In the genomic region with DNA sequence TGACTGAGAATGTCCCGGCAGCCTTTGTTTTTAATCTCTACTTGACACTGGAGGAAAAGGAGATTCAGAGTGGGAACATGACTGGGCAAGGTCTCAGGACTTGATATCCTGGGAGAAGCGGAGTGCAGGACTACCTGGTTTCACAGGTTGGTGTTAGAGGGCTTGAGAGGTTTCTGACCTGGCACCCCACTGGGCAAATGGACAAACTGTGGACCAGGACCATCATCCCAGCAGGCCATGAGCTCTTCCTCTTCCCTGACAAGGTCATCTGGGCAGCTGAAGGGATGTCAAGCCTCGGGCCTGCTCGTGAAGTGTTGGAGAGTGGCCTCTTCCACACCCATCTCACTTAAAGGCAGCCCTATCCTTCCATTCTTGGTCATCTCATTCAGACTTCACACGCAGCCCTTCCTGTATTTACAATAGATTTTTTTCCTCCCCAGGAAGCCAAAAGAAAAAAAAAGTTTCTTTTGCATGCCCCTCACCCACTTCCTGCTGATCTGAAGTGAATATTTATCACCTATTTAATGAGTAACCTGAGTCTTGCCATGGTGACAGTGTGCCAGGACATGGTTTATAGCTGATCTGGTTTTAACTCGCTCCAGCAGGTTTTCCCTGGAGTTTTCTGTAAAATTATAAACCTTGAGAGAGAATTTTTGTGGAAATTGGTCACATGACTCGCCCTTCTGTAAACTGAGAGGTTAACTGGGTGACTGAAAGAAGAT, we compare ENCODE assay signal across 11 mouse cellular contexts.
A peak's percentile ranks its signal among the peaks of the same experiment; 100 is the strongest.
DNase-seq lines count a peak whose midpoint lies in the region; ATAC-seq lines count a peak whose summit lies in the region.
"Had no signal": no experiment of that assay in that cellular context is flagged by ENCODE, and none has a peak within 500 bp of the region (broad histone marks: within the 10 kb centered on the region; RNA-seq: fewer than 3 reads in every experiment).

No protein-coding gene starts in this region.

- 0 out of 2 replicates have a peak, but pooled peaks have one; percentile 28 for ATAC-seq in heart, embryonic 11.5 days (replicated peaks; ENCODE audit: insufficient number of reproducible peaks, low FRiP score, low TSS enrichment)
- ATAC-seq: midbrain, embryonic 16.5 days had no signal

- H3K4me1 ChIP-seq in heart, embryonic 11.5 days (ENCODE audit: control insufficient read depth, insufficient read depth, low read length) = peaks cover 27% of the 10 kb centered on the region

- H3K9me3 ChIP-seq in heart, embryonic 11.5 days (replicated peaks; ENCODE audit: control insufficient read depth, low read length) = no peaks in the 10 kb centered on the region

- peak overlapping the region; percentile 35; the same call in 1 of the 2 replicates for H3K27ac ChIP-seq in heart, embryonic 11.5 days (ENCODE audit: low read depth, low read length)
- H3K27ac ChIP-seq: forebrain, embryonic 10.5 days had no signal

- WGBS in heart, embryonic 11.5 days (ENCODE audit: insufficient replicate concordance) = 37% methylated on average over 7 of the region's 7 CpGs
- 31% methylated on average over 7 of the region's 7 CpGs for WGBS in large intestine, adult 2 months

- no peaks in the 10 kb centered on the region for H3K27me3 ChIP-seq in heart, embryonic 11.5 days (ENCODE audit: control insufficient read depth, insufficient read depth, low read length)

- intact Hi-C loops in heart, postnatal 36 days (cut with DNase I) = no loop called here

- DNase-seq in heart, postnatal 36 days = no peak
- DNase-seq in urinary bladder, adult 2 months (ENCODE audit: low spot score) = peak; percentile 15
- DNase-seq in urinary bladder, adult 18-20 months (ENCODE audit: low spot score in 2 of 2) = no peak
- peak; percentile 75 for DNase-seq in large intestine, adult 2 months (ENCODE audit: low read depth, low spot score)
- peak; percentile 64 for DNase-seq in yolk sac, embryonic 10.5 days (ENCODE audit: low spot score)
- DNase-seq in frontal cortex, postnatal 25 days (ENCODE audit: low spot score in 2 of 2) = no peak
- no peak for DNase-seq in cerebellum, adult 8-10 months
- DNase-seq: cerebellum, adult 11-12 months had no signal

- H3K4me2 ChIP-seq in heart, embryonic 11.5 days = no peak overlapping the region

- H3K4me3 ChIP-seq in heart, embryonic 11.5 days (ENCODE audit: low read depth, low read length) = no peak overlapping the region
- H3K4me3 ChIP-seq: forebrain, embryonic 10.5 days had no signal

- H3K9ac ChIP-seq in heart, embryonic 11.5 days (ENCODE audit: low read depth, low read length) = no peak overlapping the region

- no peaks in the 10 kb centered on the region for H3K36me3 ChIP-seq in heart, embryonic 11.5 days (ENCODE audit: control insufficient read depth, insufficient read depth, low read length)

Comparison
In these comparisons a context has a peak if more than half of its experiments do, and no peak if none do; other contexts are left out.
1. DNase-seq: peak in urinary bladder, adult 2 months (single experiment), large intestine, adult 2 months (single experiment) and yolk sac, embryonic 10.5 days (single experiment); none in heart, postnatal 36 days (0 of 2), urinary bladder, adult 18-20 months (0 of 2), frontal cortex, postnatal 25 days (0 of 2) and cerebellum, adult 8-10 months (single experiment).